9 mouse cellular contexts compared by ENCODE assay signal in genomic region chr11:119162959-119163733, GRCm38 (mm10).
A peak's percentile ranks its signal among the peaks of the same experiment; 100 is the strongest.
DNase-seq lines count a peak whose midpoint lies in the region; ATAC-seq and TF ChIP-seq lines count a peak whose summit lies in the region.
"Had no signal": no experiment of that assay in that cellular context is flagged by ENCODE, and none has a peak within 500 bp of the region (broad histone marks: within the 10 kb centered on the region; RNA-seq: fewer than 3 reads in every experiment).

No protein-coding gene starts in this region.

- no peak for DNase-seq in heart, adult 18-20 months
- DNase-seq in lung, embryonic 14.5 days = peak; percentile 77
- DNase-seq in lung, adult 2 months = no peak
- DNase-seq in lung, postnatal 0 days (ENCODE audit: low spot score) = peak; percentile 54
- DNase-seq in thymus, postnatal 14 days = peak; percentile 71
- no peak for DNase-seq in urinary bladder, postnatal 10 days (ENCODE audit: low spot score)
- no peak for DNase-seq in cerebellum, postnatal 4 days (ENCODE audit: low spot score in 2 of 2)

- H3K27ac ChIP-seq in heart, embryonic 11.5 days (ENCODE audit: low read depth, low read length) = peak overlapping the region; percentile 47; the same call in 1 of the 2 replicates
- H3K27ac ChIP-seq in lung, embryonic 14.5 days (ENCODE audit: low read depth) = peak overlapping the region; percentile 71
- no peak overlapping the region for H3K27ac ChIP-seq in lung, postnatal 0 days (ENCODE audit: low read length)
- H3K27ac ChIP-seq: hindbrain, embryonic 10.5 days had no signal

- H3K4me2 ChIP-seq in heart, embryonic 11.5 days = no peak overlapping the region
- H3K4me2 ChIP-seq in lung, embryonic 14.5 days = no peak overlapping the region
- no peak overlapping the region for H3K4me2 ChIP-seq in lung, postnatal 0 days (replicated peaks; ENCODE audit: low read depth, low read length)

- no peak overlapping the region for H3K4me3 ChIP-seq in heart, embryonic 11.5 days (ENCODE audit: low read depth, low read length)
- no peak overlapping the region for H3K4me3 ChIP-seq in lung, embryonic 14.5 days (ENCODE audit: low read depth, low read length)
- H3K4me3 ChIP-seq in lung, adult 2 months (replicated peaks; ENCODE audit: extremely low read depth, low read depth, low read length) = no peak overlapping the region
- H3K4me3 ChIP-seq in lung, postnatal 0 days (ENCODE audit: low read depth, low read length) = no peak overlapping the region
- H3K4me3 ChIP-seq: hindbrain, embryonic 10.5 days had no signal

- no peak overlapping the region for H3K9ac ChIP-seq in heart, embryonic 11.5 days (ENCODE audit: low read depth, low read length)
- no peak overlapping the region for H3K9ac ChIP-seq in lung, embryonic 14.5 days
- H3K9ac ChIP-seq in lung, postnatal 0 days (replicated peaks; ENCODE audit: low read depth) = no peak overlapping the region

- peaks cover 2% of the 10 kb centered on the region for H3K4me1 ChIP-seq in heart, embryonic 11.5 days (ENCODE audit: control insufficient read depth, insufficient read depth, low read length)
- peaks cover 5% of the 10 kb centered on the region; the same call in 1 of the 2 replicates for H3K4me1 ChIP-seq in lung, embryonic 14.5 days (ENCODE audit: insufficient read depth)
- peaks cover 5% of the 10 kb centered on the region for H3K4me1 ChIP-seq in lung, adult 2 months (ENCODE audit: control insufficient read depth, insufficient read depth, low read length)
- peaks cover 5% of the 10 kb centered on the region; the same call in 1 of the 2 replicates for H3K4me1 ChIP-seq in lung, postnatal 0 days (ENCODE audit: insufficient read depth, low read depth, low read length)

- ATAC-seq in heart, embryonic 11.5 days (replicated peaks; ENCODE audit: insufficient number of reproducible peaks, low FRiP score, low TSS enrichment) = no peak
- peak; percentile 61 for ATAC-seq in lung, embryonic 14.5 days (ENCODE audit: insufficient read depth)
- ATAC-seq in lung, postnatal 0 days = peak; percentile 66

- 0 out of 2 replicates have a peak, but pooled peaks have one; percentile 34 for TF ChIP-seq EP300 in lung, postnatal 0 days (IDR thresholded peaks at IDR 0.05)

- no peak for TF ChIP-seq POLR2A in lung, adult 2 months (IDR thresholded peaks at IDR 0.05; ENCODE audit: borderline replicate concordance, extremely low read depth, low read depth, low read length)

- TF ChIP-seq CTCF in lung, embryonic 14.5 days (IDR thresholded peaks at IDR 0.05; ENCODE audit: low read depth) = no peak
- no peak for TF ChIP-seq CTCF in lung, adult 2 months (IDR thresholded peaks at IDR 0.05; ENCODE audit: insufficient read depth, low read length)
- TF ChIP-seq CTCF in lung, postnatal 0 days (IDR thresholded peaks at IDR 0.05) = no peak

- H3K27me3 ChIP-seq in heart, embryonic 11.5 days (ENCODE audit: control insufficient read depth, insufficient read depth, low read length) = peaks cover 6% of the 10 kb centered on the region
- H3K27me3 ChIP-seq in lung, embryonic 14.5 days (ENCODE audit: insufficient read depth, low read length) = no peaks in the 10 kb centered on the region
- no peaks in the 10 kb centered on the region for H3K27me3 ChIP-seq in lung, postnatal 0 days (replicated peaks; ENCODE audit: insufficient read depth, low read length)

- WGBS in heart, embryonic 11.5 days (ENCODE audit: insufficient replicate concordance) = 66% methylated on average over 22 of the region's 22 CpGs
- WGBS in lung, embryonic 14.5 days = 46% methylated on average over 22 of the region's 22 CpGs
- 42% methylated on average over 22 of the region's 22 CpGs for WGBS in lung, adult 2 months
- WGBS in lung, postnatal 0 days = 57% methylated on average over 22 of the region's 22 CpGs

- H3K9me3 ChIP-seq in heart, embryonic 11.5 days (replicated peaks; ENCODE audit: control insufficient read depth, low read length) = no peaks in the 10 kb centered on the region
- no peaks in the 10 kb centered on the region for H3K9me3 ChIP-seq in lung, embryonic 14.5 days (ENCODE audit: low read depth, low read length)
- no peaks in the 10 kb centered on the region for H3K9me3 ChIP-seq in lung, postnatal 0 days (ENCODE audit: low read length)
- H3K9me3 ChIP-seq: hindbrain, embryonic 10.5 days had no signal

- H3K36me3 ChIP-seq in heart, embryonic 11.5 days (ENCODE audit: control insufficient read depth, insufficient read depth, low read length) = no peaks in the 10 kb centered on the region
- H3K36me3 ChIP-seq in lung, embryonic 14.5 days (ENCODE audit: insufficient read depth) = no peaks in the 10 kb centered on the region
- 0 out of 2 replicates have a peak, but pooled peaks cover 5% of the 10 kb centered on the region for H3K36me3 ChIP-seq in lung, postnatal 0 days (ENCODE audit: insufficient read depth, low read length)
- H3K36me3 ChIP-seq: hindbrain, embryonic 10.5 days had no signal

Comparison
In these comparisons a context has a peak if more than half of its experiments do, and no peak if none do; other contexts are left out.
1. DNase-seq: peak in lung, embryonic 14.5 days (single experiment), lung, postnatal 0 days (single experiment) and thymus, postnatal 14 days (single experiment); none in heart, adult 18-20 months (0 of 2), lung, adult 2 months (single experiment), urinary bladder, postnatal 10 days (single experiment) and cerebellum, postnatal 4 days (0 of 2).